Mouse (Mus musculus): Measurements from ENCODE around the gene Coa6.

The Coa6 gene

GRCm38 (mm10) chr8:126464071-126464470 lies 41.8 kb downstream of the Coa6 start:
- no peak for DNase-seq (ENCODE audit: low read depth, low spot score)

- no peak for DNase-seq (ENCODE audit: low read depth, low spot score)
These were observed 51.5 kb downstream of the Coa6 start for GRCm38 (mm10) chr8:126473802-126474298.

GRCm38 (mm10) chr8:126474299-126475187 lies 52.2 kb downstream of the Coa6 start, which contains the start of gene Tarbp1:
Gene Tarbp1, minus strand, starts transcription at chr8:126475065.
- peak; percentile 96 for DNase-seq (ENCODE audit: low read depth, low spot score)
